Mouse (Mus musculus) monocyte, adult 5-6 weeks (primary cell): Measurements from ENCODE around the gene Hist1h2ba. TPM values are rescaled to one million over a fixed set of nuclear protein-coding genes. Genes with fewer than 3 reads are reported as not detected.

Experiments used
- ATAC-seq: fragments of 153-309, 156-312 bp; replicated peaks from 2 replicates; pipeline ENCODE4 v1.8.0; 2017; ENCODE audit warnings: mild to moderate bottlenecking; ENCODE audit not compliant: low TSS enrichment, insufficient number of reproducible peaks, severe bottlenecking, poor library complexity, low FRiP score
- total RNA-seq: library from RNA; stranded (forward); fragments of 200-1000, 200-491, 200-594 nt; gene quantifications from 3 replicates; pipeline ENCODE4 v1.2.3, GENCODE M21; 2017

The Hist1h2ba gene
- total RNA-seq, result not detected in 3 replicates

GRCm38 (mm10) chr13:23933421-23934210, at the start of gene Hist1h2ba:
Gene Hist1h2ba, minus strand, starts transcription at chr13:23934156.
- ATAC-seq, result no peak

- ATAC-seq, result no peak
Observed at GRCm38 (mm10) chr13:23972271-23972670, 38.3 kb upstream of the Hist1h2ba start.

DNA sequence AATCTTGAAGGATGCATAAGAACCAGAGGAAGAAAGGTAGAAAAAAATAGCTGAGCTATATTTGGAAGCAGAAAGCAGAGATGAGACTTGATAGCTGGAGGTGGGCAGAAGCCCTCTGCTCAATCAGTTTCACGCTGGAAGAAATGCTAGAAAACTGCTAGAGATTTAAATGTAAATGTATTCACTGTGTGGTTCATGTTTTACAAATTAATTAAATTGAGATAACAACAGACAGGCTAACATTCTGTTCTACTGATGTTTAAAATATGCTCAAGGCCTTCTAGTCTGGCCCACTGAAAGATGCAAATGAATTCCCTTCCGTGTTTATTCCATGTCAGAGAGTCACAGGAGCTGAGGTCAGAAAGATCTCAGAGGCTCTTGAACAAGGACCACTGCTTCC, 37.9 kb upstream of the Hist1h2ba start:
- ATAC-seq, result no peak

- ATAC-seq, result no peak
Observed at GRCm38 (mm10) chr13:23964909-23965308, 31.0 kb upstream of the Hist1h2ba start.

DNA sequence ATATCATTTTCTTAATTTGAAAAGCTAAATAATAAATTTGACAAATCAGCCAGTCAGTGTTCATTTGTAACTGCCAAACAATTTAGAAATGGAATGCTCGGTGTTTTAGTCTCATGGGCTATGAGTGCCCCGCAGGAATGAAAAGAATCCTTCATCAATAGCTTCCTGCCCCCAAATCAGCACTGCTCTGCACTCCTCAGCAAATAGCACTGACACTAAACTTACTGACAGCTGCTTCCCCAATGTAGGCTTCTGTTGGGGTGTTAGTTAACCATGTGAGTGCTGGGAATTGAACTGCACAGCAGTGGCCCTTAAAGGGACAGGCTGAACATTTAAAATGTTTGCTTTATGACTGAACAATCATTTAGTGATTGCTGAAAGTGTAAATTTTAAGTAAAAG, 25.8 kb upstream of the Hist1h2ba start:
- ATAC-seq, result no peak

DNA sequence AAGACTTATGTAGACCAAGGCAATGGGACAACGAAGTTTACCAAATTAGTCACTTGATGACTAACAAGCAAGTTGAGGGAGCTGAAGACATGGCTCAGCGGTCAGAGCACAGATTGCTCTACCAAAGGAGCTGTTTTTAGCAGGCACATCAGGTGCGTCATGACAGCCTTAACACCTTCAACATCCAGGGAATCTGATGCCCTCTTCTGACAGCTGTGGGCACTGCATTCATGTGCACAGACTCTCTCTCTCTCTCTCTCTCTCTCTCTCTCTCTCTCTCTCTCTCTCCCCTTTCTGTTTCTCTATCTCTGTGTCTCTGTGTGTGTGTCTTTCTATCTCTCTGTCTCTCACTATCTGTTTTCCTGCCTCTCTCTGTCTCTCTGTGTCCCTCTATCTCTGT, 17.0 kb upstream of the Hist1h2ba start:
- ATAC-seq, result no peak

DNA sequence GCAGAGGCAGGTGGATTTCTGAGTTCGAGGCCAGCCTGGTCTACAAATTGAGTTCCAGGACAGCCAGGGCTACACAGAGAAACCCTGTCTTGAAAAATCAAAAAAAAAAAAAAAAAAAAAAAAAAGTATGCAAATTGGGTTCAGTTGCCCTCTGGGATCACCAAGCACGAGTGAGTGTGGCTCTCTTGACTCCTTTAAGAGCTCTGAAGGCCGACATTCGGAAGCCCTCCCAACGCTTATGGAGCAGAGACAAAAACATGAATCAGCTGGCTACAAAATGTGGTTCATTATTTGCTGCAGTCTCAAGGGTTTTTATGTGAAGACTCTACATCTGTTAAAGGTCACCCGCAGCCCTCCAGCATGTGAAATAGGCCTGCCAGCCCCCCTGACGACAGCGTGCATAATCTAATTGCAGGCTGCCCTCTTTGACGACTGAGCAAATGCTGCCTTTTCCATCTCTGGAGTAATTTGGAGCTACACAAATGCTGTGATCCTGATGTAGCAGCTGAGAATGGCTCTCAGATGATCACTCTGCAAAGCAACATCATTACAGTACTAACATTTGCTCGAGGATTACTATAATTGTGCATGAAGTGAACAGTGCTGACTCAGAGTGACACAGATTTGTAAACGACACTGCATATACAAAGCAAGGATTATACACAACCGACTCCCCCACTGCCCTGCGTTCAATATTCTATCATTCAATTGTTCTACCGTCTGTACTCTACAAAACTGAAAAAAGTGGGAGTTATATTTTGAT, 15.7 kb upstream of the Hist1h2ba start:
- no peak for ATAC-seq

GRCm38 (mm10) chr13:23946254-23946653, 12.3 kb upstream of the Hist1h2ba start:
- no peak for ATAC-seq

DNA sequence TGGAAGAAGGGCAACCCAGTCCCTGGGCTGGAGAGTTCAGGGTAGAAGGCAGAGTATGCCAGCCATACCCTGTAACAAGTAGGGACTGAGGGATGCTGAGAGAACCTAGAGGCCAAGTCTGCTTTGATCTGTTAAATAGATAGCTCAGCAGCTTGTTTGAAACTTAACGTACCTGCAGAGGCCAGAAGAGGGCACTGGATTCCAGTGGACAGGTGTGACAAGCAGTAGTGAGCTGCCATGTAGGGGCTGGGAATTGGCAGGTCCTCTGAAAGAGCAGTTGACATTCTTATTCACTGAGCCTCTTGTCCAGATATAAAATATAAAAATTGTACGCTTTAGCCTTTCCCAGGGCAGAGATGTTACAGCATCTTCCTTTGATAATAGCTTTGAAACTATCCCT, 8.9 kb upstream of the Hist1h2ba start:
- ATAC-seq, result no peak

GRCm38 (mm10) chr13:23940291-23940690, 6.3 kb upstream of the Hist1h2ba start:
- no peak for ATAC-seq

- ATAC-seq, result no peak
Observed at GRCm38 (mm10) chr13:23938699-23939098, 4.7 kb upstream of the Hist1h2ba start.

DNA sequence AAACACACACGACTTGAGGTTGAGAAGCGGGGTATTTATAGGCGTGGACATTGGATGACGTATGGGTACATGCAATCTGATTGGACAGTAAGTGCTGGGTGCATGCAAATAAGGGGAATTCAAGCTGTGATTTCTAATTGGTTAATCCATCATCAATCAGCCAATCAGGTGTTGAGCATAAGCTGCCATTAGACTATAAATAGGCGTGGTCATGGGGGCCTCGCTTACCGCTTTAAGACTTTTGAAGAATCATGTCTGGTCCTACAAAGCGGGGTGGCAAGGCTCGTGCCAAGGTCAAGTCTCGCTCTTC, 210 bp upstream of the Hist1h2ba start, which contains the start of gene Hist1h2aa:
Gene Hist1h2aa, plus strand, starts transcription at position 252 of the 310 bp plus-strand sequence.
- no peak for ATAC-seq

DNA sequence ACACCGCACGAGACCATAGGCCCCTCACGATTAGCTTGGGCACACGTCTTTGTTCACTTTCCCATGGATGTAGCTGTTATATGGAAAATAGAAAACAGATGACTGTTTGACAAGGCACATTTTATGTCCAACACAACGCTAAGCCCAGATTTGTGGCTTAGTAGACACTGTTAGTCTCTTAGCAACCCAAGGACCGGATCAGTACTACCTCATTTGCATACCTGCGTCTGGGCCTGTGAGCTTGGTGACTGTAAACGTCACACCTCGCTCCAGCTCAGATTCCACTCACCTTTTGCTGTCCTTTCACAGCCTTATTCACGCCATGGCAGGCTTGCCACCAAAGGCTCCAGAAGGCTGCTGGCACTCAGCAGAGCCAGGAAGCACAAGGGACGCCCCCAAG, 3.1 kb downstream of the Hist1h2ba start:
- no peak for ATAC-seq

DNA sequence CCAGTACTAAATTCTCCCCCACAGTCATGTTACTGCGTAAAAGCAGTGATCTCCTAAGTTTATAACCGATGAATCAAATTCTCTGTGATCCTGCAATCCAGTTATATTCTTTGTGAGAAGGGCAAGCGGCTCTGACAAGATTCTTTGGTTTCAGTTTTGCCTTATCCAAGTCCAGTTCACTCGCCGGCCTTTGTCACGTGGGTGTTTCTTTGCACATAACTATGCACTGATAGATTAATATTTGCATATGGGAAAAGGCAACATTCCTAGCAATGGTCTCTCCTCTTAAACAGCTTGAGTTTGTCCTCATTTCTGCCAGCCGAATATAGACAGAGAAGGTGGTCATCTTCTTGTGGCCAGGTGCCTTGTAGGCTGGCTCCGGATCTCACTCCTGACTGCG, 3.5 kb downstream of the Hist1h2ba start:
- no peak for ATAC-seq

DNA sequence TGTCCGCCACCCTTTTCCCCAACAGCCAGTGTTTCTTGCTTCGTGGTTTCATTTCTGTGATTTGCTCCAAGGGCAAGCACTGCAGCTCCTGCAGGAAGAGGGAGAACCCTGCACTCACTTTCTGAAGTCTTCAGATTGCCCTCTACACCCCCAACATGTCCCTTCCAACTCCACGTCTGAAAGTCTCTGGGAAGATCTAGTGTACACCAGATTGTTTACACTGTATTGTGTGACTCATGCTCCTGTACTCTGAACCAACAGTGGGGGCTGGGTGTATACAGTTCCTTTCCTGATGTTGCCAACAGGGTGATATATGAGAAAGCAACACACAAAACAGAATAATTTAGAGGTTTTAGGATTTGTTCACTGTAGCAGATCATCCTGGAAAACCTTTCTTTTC, 5.3 kb downstream of the Hist1h2ba start:
- ATAC-seq, result no peak

DNA sequence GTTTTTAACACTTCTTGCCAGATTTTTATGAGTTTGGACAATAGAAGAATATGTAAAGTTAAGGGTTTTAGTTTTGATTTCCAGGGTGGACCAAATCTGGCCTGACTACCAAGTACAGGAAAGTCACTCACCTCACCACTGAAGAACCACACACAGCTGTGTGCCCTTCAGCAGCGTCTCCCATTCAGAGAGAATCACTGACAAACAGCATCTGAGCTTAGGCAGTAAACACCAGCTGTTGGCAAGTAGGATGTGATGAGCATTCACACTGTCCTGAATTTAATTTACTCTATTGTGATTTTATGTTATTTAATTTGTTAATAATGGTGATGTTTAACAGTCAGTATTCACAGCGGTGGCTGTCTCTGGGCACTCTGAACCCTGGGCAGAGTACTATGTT, 8.2 kb downstream of the Hist1h2ba start:
- no peak for ATAC-seq

DNA sequence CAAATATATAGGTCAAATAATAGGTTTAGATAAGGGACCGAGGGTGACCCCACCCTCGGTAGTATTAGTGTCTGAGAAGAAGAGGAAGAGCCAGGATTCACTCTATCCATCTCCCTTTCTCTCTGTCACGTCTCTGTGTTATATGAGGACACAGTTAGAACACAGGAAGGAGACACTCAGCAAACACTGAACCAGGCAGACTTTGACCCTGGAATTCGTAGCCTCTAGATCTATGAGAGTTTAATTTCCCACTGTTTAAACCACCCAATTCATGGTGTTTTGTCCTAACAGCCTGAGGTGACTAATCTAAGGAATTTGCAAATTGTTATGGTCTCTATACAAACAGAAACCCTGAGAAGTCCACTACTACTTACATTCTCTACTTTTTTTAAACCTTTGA, 16.3 kb downstream of the Hist1h2ba start:
- ATAC-seq, result no peak

- ATAC-seq, result no peak
Observed at GRCm38 (mm10) chr13:23916132-23916531, 17.8 kb downstream of the Hist1h2ba start.

DNA sequence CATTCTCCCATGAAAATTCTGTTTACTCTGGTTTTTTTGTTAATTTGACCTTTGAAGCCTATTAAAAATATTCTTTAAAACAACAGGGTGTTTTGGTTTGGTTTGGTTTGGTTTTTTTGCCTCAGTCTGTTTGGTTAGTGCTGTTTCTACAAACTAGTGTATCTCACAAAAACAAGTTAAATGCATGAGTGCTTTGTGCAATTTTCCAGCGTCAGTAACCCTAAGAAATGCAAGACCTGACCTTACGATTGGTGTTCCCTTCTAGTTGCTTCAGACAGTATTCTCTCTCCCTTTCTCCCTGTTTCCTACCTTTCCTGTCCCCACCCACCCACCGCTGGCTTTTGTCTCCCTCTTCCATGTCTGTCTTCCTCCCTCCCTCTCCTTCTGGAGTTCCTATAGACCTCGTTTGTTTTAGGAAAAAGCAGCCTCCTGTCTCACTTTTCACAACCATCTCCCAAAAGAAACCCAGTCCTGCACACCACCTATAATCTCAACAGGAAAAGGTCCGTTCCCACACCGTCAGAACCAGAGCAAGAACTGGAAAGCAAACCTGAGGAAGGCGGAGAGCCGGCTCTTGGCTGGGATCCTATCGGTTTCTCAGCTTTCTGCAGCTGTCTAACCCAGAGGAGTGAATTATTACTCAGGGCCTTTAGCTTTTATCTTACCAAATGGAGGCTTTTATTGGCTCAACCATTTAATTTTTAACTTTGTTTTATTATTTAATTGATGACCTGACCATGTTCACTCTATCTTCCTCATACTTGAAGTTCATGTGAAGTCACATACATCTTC, 19.4 kb downstream of the Hist1h2ba start, which contains the start of gene Slc17a4:
Gene Slc17a4, minus strand, starts transcription at position 634 of the 792 bp plus-strand sequence.
- no peak for ATAC-seq
